Mouse (Mus musculus) right cerebral cortex, postnatal 36 days (tissue): ENCODE data around the gene Pkig.
"Not testable (repeated sequence)": the region's sequence is repeated elsewhere in the genome, so short reads cannot be mapped to it uniquely, and the experiment has no call there.

ENCODE experiments used
- DNase-seq, 2 experiments: peaks; one replicate each; pipeline ENCODE4 v3.0.0; 2022; ENCODE audit warnings: low spot score in 2 of 2, mixed read lengths in 1 of 2

Gene Pkig

DNA sequence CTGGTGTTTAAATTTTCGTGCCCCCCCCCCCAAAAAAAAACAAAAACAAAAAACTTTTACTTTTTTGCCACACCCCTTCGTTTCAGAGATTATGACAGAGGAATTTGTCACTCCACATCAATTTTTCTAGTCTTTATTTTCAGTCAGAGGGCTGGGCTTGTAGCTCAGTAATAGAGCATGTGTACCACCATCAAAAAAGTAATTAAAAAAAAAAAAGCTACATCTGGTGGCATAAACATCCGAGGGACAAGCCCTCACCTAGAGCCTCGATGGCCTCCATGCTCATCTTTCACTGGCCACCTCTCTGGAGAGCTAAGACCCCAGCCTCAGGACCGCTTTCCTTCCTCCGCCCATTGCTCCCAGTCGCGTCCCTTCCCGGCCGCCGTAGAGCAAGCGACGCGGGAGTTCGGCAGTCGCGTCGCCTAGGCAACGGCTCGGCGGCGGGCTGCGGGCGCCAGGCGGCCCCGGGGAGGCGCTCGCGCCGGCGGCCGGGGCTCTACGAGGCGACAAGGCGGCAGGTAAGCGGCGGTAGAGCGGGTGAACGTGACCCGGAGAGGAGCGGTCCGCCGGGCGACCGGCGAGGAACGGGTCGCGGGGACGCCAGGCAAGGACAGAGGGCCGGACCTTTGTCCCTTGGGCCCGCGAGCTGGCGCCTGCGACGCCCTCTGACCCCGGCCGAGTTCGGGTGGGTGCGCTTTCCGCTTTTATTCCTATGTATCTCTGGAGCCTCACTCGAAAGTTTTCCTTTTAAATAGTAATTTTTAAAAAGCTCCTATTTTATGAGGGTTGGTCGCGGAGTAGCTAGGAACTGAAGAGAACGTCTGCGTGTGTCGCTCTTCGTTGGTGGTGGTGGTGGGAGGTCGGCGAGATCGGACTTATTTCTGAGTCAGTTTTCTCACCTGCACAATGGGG, at the start of gene Pkig:
TSS of gene Pkig (plus strand) at position 412 of the 912 bp plus-strand sequence.
- peak; percentile 66 to 78 for DNase-seq

GRCm38 (mm10) chr2:163609281-163609975, 48.8 kb upstream of the Pkig start:
- no peak for DNase-seq

DNA sequence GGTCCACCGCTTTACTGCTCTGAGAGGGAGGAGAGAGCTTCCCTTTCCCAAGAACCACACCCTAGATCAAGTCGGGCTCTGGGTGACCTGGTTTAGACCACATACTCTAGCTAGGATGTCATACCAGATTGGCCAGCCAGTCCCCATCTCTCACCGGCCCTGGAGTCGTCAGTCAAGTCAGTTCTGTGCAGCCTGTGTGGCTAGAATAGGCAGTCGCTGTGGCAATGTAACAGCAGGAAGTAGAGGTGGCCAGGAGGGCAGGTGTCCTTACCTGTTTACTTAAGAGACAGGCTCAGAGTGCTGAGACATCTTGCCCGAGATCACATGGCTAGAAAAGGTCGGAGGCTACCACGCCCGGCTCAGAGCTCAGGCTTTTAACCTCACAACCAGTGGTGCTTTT, 47.0 kb upstream of the Pkig start:
- DNase-seq: no peak

DNA sequence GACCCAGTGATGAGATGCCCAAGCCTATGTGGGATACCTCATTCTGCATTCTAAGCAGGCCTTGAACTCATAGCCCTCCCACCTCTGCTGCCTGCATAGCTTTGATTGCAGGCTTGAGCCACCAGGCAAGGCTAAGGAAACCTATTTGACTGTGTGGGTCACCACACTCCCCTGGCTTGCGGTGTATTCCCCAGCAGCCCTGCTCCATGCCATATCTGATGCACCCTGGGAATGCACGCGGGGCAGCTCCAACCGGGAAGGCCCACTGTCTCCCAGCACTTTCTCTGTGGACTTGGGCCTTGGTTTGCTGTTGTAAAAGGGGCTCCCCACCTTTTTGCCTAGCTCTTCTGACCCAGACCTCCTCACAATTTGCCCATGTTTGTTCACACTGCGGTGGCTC, 45.0 kb upstream of the Pkig start:
- DNase-seq: no peak

DNA sequence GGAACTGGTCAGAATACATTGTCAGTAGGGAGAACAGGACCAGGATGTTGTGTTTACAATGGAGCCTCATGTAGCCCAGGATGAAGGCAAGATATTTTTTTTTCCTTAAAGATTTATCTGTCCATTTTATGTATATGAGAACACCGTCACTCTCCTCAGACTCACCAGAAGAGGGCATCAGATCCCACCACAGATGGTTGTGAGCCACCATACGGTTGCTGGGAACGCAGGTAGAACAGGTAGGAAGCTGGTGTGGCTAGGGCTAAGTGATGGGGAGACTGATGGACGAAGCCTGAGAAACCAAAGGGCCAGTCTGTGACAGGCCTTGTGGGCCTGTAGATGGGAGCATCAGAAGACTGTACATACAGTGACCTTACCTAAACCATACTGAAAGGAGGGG, 44.2 kb upstream of the Pkig start:
- no peak for DNase-seq

GRCm38 (mm10) chr2:163615401-163615800, 42.8 kb upstream of the Pkig start:
- no peak for DNase-seq

DNA sequence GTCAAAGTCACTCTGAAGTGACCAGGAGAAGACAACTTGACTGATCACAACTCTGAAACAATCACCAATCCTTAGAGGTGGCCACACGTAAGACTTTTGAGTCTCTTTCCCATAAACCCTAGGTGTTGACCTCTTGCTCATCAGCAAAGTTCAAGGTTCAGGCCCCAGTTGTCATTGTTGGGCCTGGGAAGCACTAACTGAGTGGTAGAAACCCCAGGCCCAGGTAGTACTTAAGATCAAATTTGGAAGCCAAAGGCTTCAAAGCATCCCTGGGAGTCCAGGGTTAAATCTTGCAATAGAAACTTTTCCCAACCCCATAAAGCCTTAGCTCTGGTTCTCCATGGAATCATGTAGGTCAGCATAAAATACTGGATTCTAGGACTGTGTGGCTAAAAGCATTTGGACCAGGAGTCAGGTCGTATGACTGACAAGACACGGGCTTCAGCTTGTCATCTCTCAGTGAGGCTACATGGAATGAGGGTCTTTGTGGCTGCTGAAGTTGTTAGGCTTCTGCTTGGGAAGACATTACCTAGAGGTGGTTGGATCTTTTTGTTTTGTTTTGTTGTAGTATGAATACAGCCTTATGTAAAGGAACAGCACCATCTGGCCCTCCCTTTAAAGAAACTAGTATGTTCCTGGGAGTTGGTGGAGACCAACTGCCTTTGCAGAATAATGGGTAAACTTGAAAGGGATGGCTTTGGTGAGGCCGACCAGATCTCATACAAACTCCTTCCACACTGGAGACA, 42.1 kb upstream of the Pkig start:
- DNase-seq: no peak

GRCm38 (mm10) chr2:163616652-163617227, 41.4 kb upstream of the Pkig start:
- no peak for DNase-seq

- DNase-seq: no peak
Observed at GRCm38 (mm10) chr2:163617232-163617863, 40.8 kb upstream of the Pkig start.

- no peak for DNase-seq
Observed at GRCm38 (mm10) chr2:163617874-163618273, 40.3 kb upstream of the Pkig start.

- no peak for DNase-seq
Observed at GRCm38 (mm10) chr2:163620451-163620850, 37.7 kb upstream of the Pkig start.

DNA sequence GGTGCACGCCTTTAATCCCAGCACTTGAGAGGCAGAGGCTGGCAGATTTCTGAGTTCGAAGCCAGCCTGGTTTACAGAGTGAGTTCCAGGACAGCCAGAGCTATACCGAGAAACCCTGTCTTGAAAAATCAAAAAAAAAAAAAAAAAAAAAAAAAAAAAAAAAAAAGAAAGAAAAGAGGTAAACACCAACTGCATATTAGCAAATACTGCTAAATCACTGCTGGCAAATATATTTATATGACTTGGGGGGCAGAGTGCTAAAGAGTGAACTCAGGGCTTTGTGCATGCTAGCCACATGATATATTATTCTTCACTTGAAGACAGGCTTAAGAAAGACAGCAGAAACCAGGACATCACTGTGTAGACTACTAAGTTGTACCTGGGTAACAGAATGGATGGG, 36.8 kb upstream of the Pkig start:
- DNase-seq: not testable (repeated sequence)

- DNase-seq: no peak
Observed at GRCm38 (mm10) chr2:163631223-163631622, 27.0 kb upstream of the Pkig start.

- no peak for DNase-seq
Observed at GRCm38 (mm10) chr2:163631715-163632114, 26.5 kb upstream of the Pkig start.

GRCm38 (mm10) chr2:163634211-163634610, 24.0 kb upstream of the Pkig start:
- DNase-seq: no peak

DNA sequence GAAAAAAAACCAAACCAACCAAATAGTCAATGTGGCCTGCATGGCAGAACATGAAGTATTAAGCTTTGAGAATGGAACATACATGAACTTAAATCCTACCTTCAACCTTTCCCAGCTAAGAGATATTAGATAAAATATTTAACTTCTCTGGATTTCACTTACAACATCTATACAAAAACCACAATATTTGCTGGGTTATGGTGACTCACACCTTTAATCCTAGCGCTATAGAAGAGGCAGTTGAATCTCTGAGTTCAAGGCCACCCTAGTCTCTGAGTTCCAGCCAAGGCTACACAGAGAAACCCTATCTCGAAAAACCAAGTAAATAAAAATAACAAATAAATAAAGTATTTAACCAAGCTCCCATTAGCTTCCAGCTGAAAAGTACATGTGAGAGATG, 22.1 kb upstream of the Pkig start:
- no peak for DNase-seq

- DNase-seq: no peak
Observed at GRCm38 (mm10) chr2:163637655-163638266, 20.4 kb upstream of the Pkig start.

- no peak for DNase-seq
Observed at GRCm38 (mm10) chr2:163640493-163640892, 17.7 kb upstream of the Pkig start.

- DNase-seq: no peak
Observed at GRCm38 (mm10) chr2:163641681-163642080, 16.5 kb upstream of the Pkig start.

GRCm38 (mm10) chr2:163642685-163643575, 15.3 kb upstream of the Pkig start:
- DNase-seq: no peak
